Mouse (Mus musculus) T-helper 2 cell (primary cell): Measurements from ENCODE around the gene Rev3l.
"Not testable (repeated sequence)": the region's sequence is repeated elsewhere in the genome, so short reads cannot be mapped to it uniquely, and the experiment has no call there.

Source experiments
- in situ Hi-C: fragments of 300-600 bp; cut with MboI, MseI; formaldehyde crosslinking; loops from one replicate; pipeline ENCODE4 v1.15.1; 2025; ENCODE audit warnings: high pct_unique_total_duplicates

Rev3l gene

DNA sequence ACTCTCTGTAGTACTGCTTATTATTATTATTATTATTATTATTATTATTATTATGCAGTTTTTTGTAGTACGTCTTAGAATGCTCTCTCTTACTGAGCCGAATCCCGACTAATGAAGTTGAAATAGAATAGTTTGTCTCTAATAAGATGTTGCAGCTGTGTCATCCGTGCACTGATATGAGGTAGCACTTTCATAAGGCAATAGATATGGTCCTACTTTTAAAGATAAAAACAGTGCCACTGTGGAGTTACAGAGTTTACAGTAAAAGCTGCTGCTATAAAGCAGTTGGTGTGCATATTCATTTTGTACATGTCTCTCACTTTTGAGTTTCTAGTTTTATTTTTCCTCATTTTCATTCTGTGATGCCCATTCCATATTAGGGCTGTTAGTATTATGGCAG, 46.4 kb downstream of the Rev3l start:
- in situ Hi-C loops: no loop called here

GRCm38 (mm10) chr10:39785241-39785640, 53.3 kb downstream of the Rev3l start:
- in situ Hi-C loops: no loop called here

GRCm38 (mm10) chr10:39793295-39793694, 61.4 kb downstream of the Rev3l start:
- in situ Hi-C loops: no loop called here

DNA sequence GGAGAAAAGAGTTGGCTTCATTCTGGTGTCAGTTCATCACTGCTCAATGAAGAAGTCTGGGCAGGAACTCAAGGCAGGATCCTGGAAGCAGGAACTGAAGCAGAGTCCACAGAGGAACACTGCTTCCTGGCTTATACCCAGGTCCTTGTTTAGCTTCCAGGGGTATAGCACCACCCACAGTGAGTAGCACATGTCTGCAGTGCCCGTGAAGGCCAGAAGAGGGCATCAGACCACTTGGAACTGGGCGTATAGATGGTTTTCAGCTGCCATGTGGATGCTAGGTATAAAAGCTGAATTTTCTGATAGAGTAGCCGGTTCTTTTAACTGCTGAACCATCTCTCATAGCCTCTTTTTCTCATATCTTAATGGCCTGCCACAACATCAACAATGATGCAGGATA, 79.6 kb downstream of the Rev3l start:
- in situ Hi-C loops: no loop called here

GRCm38 (mm10) chr10:39842621-39843020, 110.7 kb downstream of the Rev3l start:
- in situ Hi-C loops: no loop called here

GRCm38 (mm10) chr10:39865509-39865908, 133.6 kb downstream of the Rev3l start:
- in situ Hi-C loops: no loop called here

DNA sequence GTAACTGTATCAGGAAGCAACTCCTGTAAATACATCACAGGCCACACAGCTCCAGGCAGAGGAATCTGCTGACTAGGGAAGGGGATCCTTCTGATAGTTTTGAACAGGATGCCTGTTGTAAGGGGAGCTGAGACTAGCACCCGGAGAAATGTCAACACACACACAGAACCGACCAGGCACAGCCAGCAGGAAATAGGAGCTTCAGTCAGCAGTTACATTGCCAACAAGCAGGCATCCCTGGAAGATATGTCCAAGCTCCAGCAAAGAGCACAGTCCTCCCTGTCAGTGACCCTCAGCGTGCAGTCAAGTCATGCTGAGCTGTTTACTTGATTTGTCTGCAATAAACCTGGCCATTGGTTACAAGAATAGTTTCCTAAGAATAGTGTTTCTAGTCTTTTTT, 156.7 kb downstream of the Rev3l start:
- in situ Hi-C loops: no loop called here

DNA sequence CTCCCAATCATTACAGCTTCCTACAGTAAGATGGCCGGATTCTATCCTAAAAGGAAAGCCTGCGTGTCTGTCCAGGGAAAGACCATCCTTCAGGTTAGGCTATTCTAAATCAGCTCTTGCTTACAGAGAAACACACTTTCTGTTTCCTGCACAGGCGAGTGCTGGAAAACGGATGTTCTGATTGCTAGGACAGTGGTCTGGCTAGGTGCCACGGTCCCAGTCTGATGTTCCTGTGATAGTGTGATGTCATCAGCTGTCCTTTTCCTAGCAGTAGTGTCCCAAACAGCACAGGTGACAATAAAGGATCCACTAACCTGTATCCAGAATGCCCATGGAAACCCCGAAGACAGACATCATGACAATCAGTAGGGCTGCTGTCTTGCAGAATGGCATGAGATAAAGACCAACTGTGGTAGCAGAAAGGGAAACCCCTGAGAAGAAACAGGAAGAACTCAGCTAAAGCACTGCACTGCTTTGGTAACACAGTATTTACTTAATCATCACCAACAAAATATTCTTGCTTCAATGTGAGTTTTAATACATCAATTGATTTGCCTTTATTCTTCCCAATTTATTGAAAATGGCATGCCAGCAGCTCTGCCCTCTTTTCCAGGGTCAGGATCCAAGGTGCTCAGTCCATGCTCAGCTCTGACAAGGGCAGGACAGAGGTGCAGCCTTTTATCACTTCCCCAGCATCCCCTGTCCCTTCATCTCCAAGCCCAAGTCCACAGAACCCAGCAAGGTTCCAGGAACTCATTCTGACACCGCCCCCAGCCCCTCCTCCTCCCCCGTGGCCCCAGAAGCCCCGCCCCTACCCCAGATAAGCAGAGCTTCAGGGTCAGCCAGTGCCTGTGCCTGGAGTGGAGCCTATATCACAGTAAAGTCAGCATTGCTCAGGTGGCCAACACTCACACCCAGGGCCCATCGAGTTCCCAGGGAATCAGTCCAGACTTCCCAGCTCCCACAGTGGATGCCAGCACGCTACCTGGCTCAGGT, 162.1 kb downstream of the Rev3l start:
- in situ Hi-C loops: no loop called here

DNA sequence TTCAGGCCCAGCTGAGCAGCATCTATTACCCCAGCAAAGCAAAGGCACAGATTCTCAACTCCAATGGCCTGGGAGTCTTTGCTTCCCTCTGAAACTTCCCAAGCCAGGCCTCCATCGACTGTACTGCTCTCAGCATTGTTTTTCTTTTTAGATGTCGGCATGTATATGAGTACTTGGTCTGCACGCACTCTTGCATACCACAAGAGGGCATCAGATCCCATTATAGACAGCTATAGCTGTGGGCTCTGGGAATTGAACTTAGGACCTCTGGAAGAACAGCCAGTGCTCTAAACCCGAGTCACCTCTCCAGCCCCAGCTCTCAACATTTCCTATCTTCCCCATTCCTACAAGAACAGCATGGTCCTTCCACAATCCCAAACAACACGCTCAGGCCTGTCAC, 164.6 kb downstream of the Rev3l start:
- in situ Hi-C loops: no loop called here

GRCm38 (mm10) chr10:39898874-39899371, 167.0 kb downstream of the Rev3l start, which contains the start of gene Mfsd4b4:
Gene Mfsd4b4 (minus strand): TSS chr10:39899238.
- in situ Hi-C loops: no loop called here

DNA sequence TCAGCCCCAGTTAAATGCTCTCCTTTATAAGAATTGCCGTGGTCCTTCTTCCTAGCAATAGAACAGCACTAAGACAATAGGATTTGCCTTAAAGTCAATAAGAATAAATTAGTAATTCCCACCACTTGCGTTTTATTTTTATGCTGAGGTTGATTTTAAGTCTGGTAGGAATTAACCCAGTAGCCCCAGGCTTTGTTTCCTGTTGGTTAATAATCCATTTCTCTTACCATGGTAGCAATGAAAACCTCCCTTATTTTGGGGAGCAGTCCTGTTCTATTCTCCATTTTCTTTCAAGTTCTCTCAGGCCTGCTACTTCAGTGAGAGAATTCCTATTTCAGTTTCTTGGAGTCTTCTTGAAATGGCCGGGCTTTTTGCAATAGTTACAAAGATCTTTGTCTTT, 172.3 kb downstream of the Rev3l start:
- in situ Hi-C loops: loop anchor here (5.0 to 10.0 kb wide), 3 partner anchors 58 to 1791 kb away; partner anchors contain the start of gene Mfsd4b3

DNA sequence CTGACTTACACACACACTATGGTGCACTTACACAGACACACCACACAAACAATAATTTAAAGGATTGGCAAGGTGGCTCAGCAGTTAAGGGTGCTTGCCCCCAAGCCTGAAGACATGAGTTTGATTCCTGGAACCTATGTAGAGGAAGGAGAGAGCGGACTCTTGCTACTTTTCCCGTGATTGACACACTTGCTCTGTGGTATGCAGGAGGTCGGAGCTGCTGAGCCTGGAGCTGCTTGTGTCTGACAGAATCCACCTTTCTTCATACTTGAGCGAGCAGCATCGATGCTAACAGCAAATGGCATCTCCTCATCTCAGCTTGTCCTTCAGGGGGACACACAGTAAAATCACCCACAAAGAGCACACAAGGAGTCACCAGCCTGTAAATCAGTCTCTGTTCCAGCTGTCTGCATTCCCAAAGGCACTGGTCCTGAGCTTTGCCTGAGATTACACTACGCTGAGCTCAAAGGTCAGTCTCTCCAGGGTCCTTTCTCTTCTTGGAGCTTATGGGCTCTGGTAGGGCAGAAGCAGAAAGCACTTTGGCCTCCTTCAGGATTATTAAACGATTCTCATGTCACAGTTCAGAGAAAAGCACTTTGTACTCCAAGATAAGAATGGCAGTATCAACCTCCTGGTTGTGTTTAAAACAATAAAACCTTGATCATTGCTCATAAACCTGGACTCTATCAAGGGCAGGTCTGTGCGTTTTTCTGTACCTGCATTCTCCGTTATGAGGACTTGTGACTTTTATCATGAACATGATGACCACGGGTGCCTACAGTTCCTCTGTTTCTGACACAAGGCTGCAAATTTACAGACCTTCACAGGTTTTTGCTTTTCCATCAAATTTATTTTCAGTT, 175.1 kb downstream of the Rev3l start:
- in situ Hi-C loops: loop anchor here (10.0 kb wide), 2 partner anchors 492 to 1788 kb away; no protein-coding TSS in a partner anchor

- in situ Hi-C loops: loop anchor here (10.0 kb wide), 2 partner anchors 494 to 1786 kb away; no protein-coding TSS in a partner anchor
These were observed 177.0 kb downstream of the Rev3l start for GRCm38 (mm10) chr10:39908768-39909441.

GRCm38 (mm10) chr10:39912616-39913015, 180.7 kb downstream of the Rev3l start:
- in situ Hi-C loops: no loop called here

GRCm38 (mm10) chr10:39924556-39924955, 192.6 kb downstream of the Rev3l start:
- in situ Hi-C loops: not testable (repeated sequence)
